9 mouse cellular contexts compared by ENCODE assay signal in genomic region chr2:19414222-19414965, GRCm38 (mm10). TPM values are rescaled to one million over a fixed set of nuclear protein-coding genes. Genes with fewer than 3 reads are reported as not detected.
A peak's percentile ranks its signal among the peaks of the same experiment; 100 is the strongest.
DNase-seq lines count a peak whose midpoint lies in the region; ATAC-seq and TF ChIP-seq lines count a peak whose summit lies in the region.
"Had no signal": no experiment of that assay in that cellular context is flagged by ENCODE, and none has a peak within 500 bp of the region (broad histone marks: within the 10 kb centered on the region; RNA-seq: fewer than 3 reads in every experiment).

No protein-coding gene starts in this region.

- H3ac ChIP-seq in myocyte (ENCODE audit: control insufficient read depth, insufficient read length), result no peak overlapping the region

- WGBS in embryonic facial prominence, embryonic 15.5 days, result 18% methylated on average over 19 of the region's 19 CpGs
- WGBS in heart, embryonic 12.5 days, result 17% methylated on average over 19 of the region's 19 CpGs
- 21% methylated on average over 19 of the region's 19 CpGs for WGBS in kidney, embryonic 16.5 days
- WGBS in liver, embryonic 11.5 days, result 19% methylated on average over 19 of the region's 19 CpGs
- 19% methylated on average over 19 of the region's 19 CpGs for WGBS in stomach, postnatal 0 days

- ATAC-seq in embryonic facial prominence, embryonic 15.5 days (ENCODE audit: insufficient number of reproducible peaks, low FRiP score, low TSS enrichment, low read depth), result no peak
- no peak for ATAC-seq in heart, embryonic 12.5 days (ENCODE audit: insufficient number of reproducible peaks, low FRiP score)
- peak; percentile 40; the same call in 1 of the 2 replicates for ATAC-seq in kidney, embryonic 16.5 days (ENCODE audit: low FRiP score, low TSS enrichment)
- ATAC-seq in liver, embryonic 11.5 days (replicated peaks; ENCODE audit: low FRiP score), result no peak
- ATAC-seq in stomach, postnatal 0 days (ENCODE audit: low FRiP score, low TSS enrichment), result peak; percentile 51; the same call in 1 of the 2 replicates

- H3K4me1 ChIP-seq in embryonic facial prominence, embryonic 15.5 days, result 0 out of 2 replicates have a peak, but pooled peaks cover 5% of the 10 kb centered on the region
- H3K4me1 ChIP-seq in heart, embryonic 12.5 days (replicated peaks), result peaks cover 3% of the 10 kb centered on the region; the same call in 1 of the 2 replicates
- H3K4me1 ChIP-seq in kidney, embryonic 16.5 days (ENCODE audit: insufficient read depth, low read length), result no peaks in the 10 kb centered on the region
- no peaks in the 10 kb centered on the region for H3K4me1 ChIP-seq in liver, embryonic 11.5 days (replicated peaks; ENCODE audit: control insufficient read depth, insufficient read depth, low read length)
- no peaks in the 10 kb centered on the region for H3K4me1 ChIP-seq in stomach, postnatal 0 days (replicated peaks; ENCODE audit: control insufficient read depth, insufficient read depth)

- H3K9me3 ChIP-seq in embryonic facial prominence, embryonic 15.5 days (replicated peaks), result no peaks in the 10 kb centered on the region
- no peaks in the 10 kb centered on the region; the same call in 1 of the 2 replicates for H3K9me3 ChIP-seq in heart, embryonic 12.5 days (replicated peaks)
- 0 out of 2 replicates have a peak, but pooled peaks cover 4% of the 10 kb centered on the region for H3K9me3 ChIP-seq in kidney, embryonic 16.5 days (ENCODE audit: low read length)
- H3K9me3 ChIP-seq in liver, embryonic 11.5 days (ENCODE audit: control insufficient read depth, low read length), result no peaks in the 10 kb centered on the region
- no peaks in the 10 kb centered on the region for H3K9me3 ChIP-seq in stomach, postnatal 0 days (ENCODE audit: control insufficient read depth, low read length)

- TF ChIP-seq EP300 in stomach, postnatal 0 days (optimal IDR thresholded peaks at IDR 0.05), result no peak

- H3K27ac ChIP-seq in embryonic facial prominence, embryonic 15.5 days (replicated peaks), result no peak overlapping the region
- no peak overlapping the region for H3K27ac ChIP-seq in heart, embryonic 12.5 days (ENCODE audit: poor library complexity, severe bottlenecking)
- H3K27ac ChIP-seq in kidney, embryonic 16.5 days (ENCODE audit: low read length), result no peak overlapping the region
- no peak overlapping the region for H3K27ac ChIP-seq in liver, embryonic 11.5 days (ENCODE audit: low read depth, low read length)
- H3K27ac ChIP-seq in stomach, postnatal 0 days (replicated peaks), result no peak overlapping the region

- H3K4me2 ChIP-seq in embryonic facial prominence, embryonic 15.5 days (replicated peaks), result peak overlapping the region; percentile 50
- peak overlapping the region; percentile 61 for H3K4me2 ChIP-seq in heart, embryonic 12.5 days
- peak overlapping the region; percentile 57 for H3K4me2 ChIP-seq in kidney, embryonic 16.5 days (replicated peaks; ENCODE audit: low read depth, low read length)
- H3K4me2 ChIP-seq in liver, embryonic 11.5 days, result peak overlapping the region; percentile 56
- H3K4me2 ChIP-seq in myocyte (ENCODE audit: low read depth), result peak overlapping the region; percentile 37
- H3K4me2 ChIP-seq in stomach, postnatal 0 days (replicated peaks; ENCODE audit: low read depth), result peak overlapping the region; percentile 42

- H3K9ac ChIP-seq in embryonic facial prominence, embryonic 15.5 days, result no peak overlapping the region
- H3K9ac ChIP-seq in heart, embryonic 12.5 days, result no peak overlapping the region; the same call in 1 of the 2 replicates
- H3K9ac ChIP-seq in kidney, embryonic 16.5 days (replicated peaks; ENCODE audit: low read length), result peak overlapping the region; percentile 24; the same call in 1 of the 2 replicates
- no peak overlapping the region for H3K9ac ChIP-seq in liver, embryonic 11.5 days (ENCODE audit: low read depth, low read length)
- no peak overlapping the region for H3K9ac ChIP-seq in stomach, postnatal 0 days (ENCODE audit: low read length)

- peak; percentile 13 to 31 for DNase-seq in CD8-positive naive resting alpha-beta T cell, adult 2 months (ENCODE audit: low read depth in 2 of 2, low spot score in 2 of 2)
- DNase-seq in brain, adult 2 months (ENCODE audit: low read depth, low spot score), result peak; percentile 69
- peak; percentile 53 for DNase-seq in liver, embryonic 11.5 days (ENCODE audit: low spot score)
- peak; percentile 71 for DNase-seq in stomach, postnatal 0 days (ENCODE audit: low spot score)

- H3K79me2 ChIP-seq in myocyte (ENCODE audit: control insufficient read depth, insufficient read depth), result no peaks in the 10 kb centered on the region

- no peaks in the 10 kb centered on the region for H3K36me3 ChIP-seq in embryonic facial prominence, embryonic 15.5 days
- no peaks in the 10 kb centered on the region for H3K36me3 ChIP-seq in heart, embryonic 12.5 days
- H3K36me3 ChIP-seq in kidney, embryonic 16.5 days (ENCODE audit: insufficient read depth, low read length), result no peaks in the 10 kb centered on the region
- no peaks in the 10 kb centered on the region for H3K36me3 ChIP-seq in liver, embryonic 11.5 days (ENCODE audit: control insufficient read depth, insufficient read depth, low read length)
- H3K36me3 ChIP-seq in myocyte (ENCODE audit: control insufficient read depth, insufficient read depth), result no peaks in the 10 kb centered on the region
- H3K36me3 ChIP-seq in stomach, postnatal 0 days (ENCODE audit: control insufficient read depth, insufficient read depth, low read length), result no peaks in the 10 kb centered on the region

- H3K27me3 ChIP-seq in embryonic facial prominence, embryonic 15.5 days, result 0 out of 2 replicates have a peak, but pooled peaks cover 7% of the 10 kb centered on the region
- H3K27me3 ChIP-seq in heart, embryonic 12.5 days (replicated peaks), result peaks cover 25% of the 10 kb centered on the region
- no peaks in the 10 kb centered on the region; the same call in 1 of the 2 replicates for H3K27me3 ChIP-seq in kidney, embryonic 16.5 days (ENCODE audit: insufficient read depth, low read length)
- H3K27me3 ChIP-seq in liver, embryonic 11.5 days (replicated peaks; ENCODE audit: control insufficient read depth, insufficient read depth, low read length), result peaks cover 3% of the 10 kb centered on the region; the same call in 1 of the 2 replicates
- no peaks in the 10 kb centered on the region for H3K27me3 ChIP-seq in myocyte (ENCODE audit: control insufficient read depth, insufficient read depth, insufficient read length)
- no peaks in the 10 kb centered on the region for H3K27me3 ChIP-seq in stomach, postnatal 0 days (ENCODE audit: control insufficient read depth, insufficient read depth, low read length)

- TF ChIP-seq CTCF in stomach, postnatal 0 days (IDR thresholded peaks at IDR 0.05; ENCODE audit: low read depth), result peak; percentile 81

- peak overlapping the region; percentile 31 for H3K4me3 ChIP-seq in embryonic facial prominence, embryonic 15.5 days (replicated peaks)
- H3K4me3 ChIP-seq in heart, embryonic 12.5 days, result peak overlapping the region; percentile 29
- peak overlapping the region; percentile 19 for H3K4me3 ChIP-seq in kidney, embryonic 16.5 days (ENCODE audit: low read length)
- H3K4me3 ChIP-seq in liver, embryonic 11.5 days (ENCODE audit: low read depth, low read length), result peak overlapping the region; percentile 18; the same call in 1 of the 2 replicates
- no peak overlapping the region for H3K4me3 ChIP-seq in myocyte
- H3K4me3 ChIP-seq in stomach, postnatal 0 days (ENCODE audit: low read depth, low read length), result peak overlapping the region; percentile 30

- no peak for TF ChIP-seq POLR2A in myocyte (IDR thresholded peaks at IDR 0.05; ENCODE audit: insufficient read length, low read depth)

TF ChIP-seq in myocyte, 11 proteins besides CTCF, POLR2A, EP300 and RAD21:
- TF ChIP-seq MYOG (IDR thresholded peaks at IDR 0.05; ENCODE audit: control insufficient read depth in 1 of 3, insufficient read depth in 1 of 3, insufficient read length in 2 of 3, low read depth in 2 of 3) (no peak), CEBPB (IDR thresholded peaks at IDR 0.05; ENCODE audit: insufficient read depth, poor library complexity, severe bottlenecking) (no peak), MAX (IDR thresholded peaks at IDR 0.05; ENCODE audit: low read depth) (no peak)

RNA-seq across cellular contexts. Expression of gene Ptf1a, which starts 31.1 kb away (rescaled TPM):
- not detected in 2 replicates for polyA plus RNA-seq in embryonic facial prominence, embryonic 15.5 days (2015; fragmentation: Nextera tagmentation; extraction: Ambion mirVana)
- not detected in 2 replicates for polyA plus RNA-seq in heart, embryonic 12.5 days (2016; fragmentation: Nextera tagmentation; extraction: Ambion mirVana)
- polyA plus RNA-seq in kidney, embryonic 16.5 days (2015; fragmentation: Nextera tagmentation; extraction: Ambion mirVana), result not detected in 2 replicates
- not detected in 2 replicates for polyA plus RNA-seq in liver, embryonic 11.5 days (2014; fragmentation: Nextera tagmentation; extraction: Ambion mirVana)
- not detected for polyA plus RNA-seq in myocyte (2012; fragmentation: generic; extraction: Trizol)
- polyA plus RNA-seq in stomach, postnatal 0 days (2015; fragmentation: Nextera tagmentation; extraction: Ambion mirVana), result 0.48 and 0.82 TPM in 2 replicates
- polyA plus RNA-seq: gonadal fat pad, adult 2 months had no signal

RNA-seq across cellular contexts. Expression of gene Msrb2, which starts 43.2 kb away (rescaled TPM):
- 27.7 and 29.0 TPM in 2 replicates for polyA plus RNA-seq in embryonic facial prominence, embryonic 15.5 days (2015; fragmentation: Nextera tagmentation; extraction: Ambion mirVana)
- polyA plus RNA-seq in heart, embryonic 12.5 days (2016; fragmentation: Nextera tagmentation; extraction: Ambion mirVana), result 34.6 and 37.9 TPM in 2 replicates
- 35.1 and 36.5 TPM in 2 replicates for polyA plus RNA-seq in kidney, embryonic 16.5 days (2015; fragmentation: Nextera tagmentation; extraction: Ambion mirVana)
- polyA plus RNA-seq in liver, embryonic 11.5 days (2014; fragmentation: Nextera tagmentation; extraction: Ambion mirVana), result 17.2 and 20.6 TPM in 2 replicates
- 2.5 TPM for polyA plus RNA-seq in myocyte (2012; fragmentation: generic; extraction: Trizol)
- polyA plus RNA-seq in stomach, postnatal 0 days (2015; fragmentation: Nextera tagmentation; extraction: Ambion mirVana), result 12.1 and 12.4 TPM in 2 replicates

Comparison
In these comparisons a context has a peak if more than half of its experiments do, and no peak if none do; other contexts are left out.
1. ATAC-seq: peak in kidney, embryonic 16.5 days (single experiment) and stomach, postnatal 0 days (single experiment); none in embryonic facial prominence, embryonic 15.5 days (single experiment), heart, embryonic 12.5 days (single experiment) and liver, embryonic 11.5 days (single experiment).
2. Peak in every context shown above with its lines, with median percentiles within 50 percentile points of each other: DNase-seq and H3K4me2 ChIP-seq.